Mouse (Mus musculus) E14TG2a.4 (cell line): ENCODE results near the gene Sbf2.
A peak's percentile ranks its signal among the peaks of the same experiment; 100 is the strongest.

Experiments
- H3K27me3 ChIP-seq: 2 replicates; pipeline ENCODE4 v1.6.1; 2014; ENCODE audit warnings: low read length, control low read depth; ENCODE audit not compliant: insufficient read depth
- H3K36me3 ChIP-seq: 2 replicates; pipeline ENCODE4 v1.6.1; 2014; ENCODE audit warnings: low read length, control low read depth; ENCODE audit not compliant: insufficient read depth
- H3K4me1 ChIP-seq: replicated peaks from 2 replicates; pipeline ENCODE4 v1.6.1; 2014; ENCODE audit warnings: low read depth, low read length, control low read depth
- H3K4me3 ChIP-seq: replicated peaks from 2 replicates; pipeline ENCODE4 v1.5.1; 2014; ENCODE audit warnings: mild to moderate bottlenecking, low read length
- H3K9me3 ChIP-seq: 2 replicates; pipeline ENCODE4 v1.6.1; 2014; ENCODE audit warnings: low read length, control low read depth
- CTCF ChIP-seq: conservative IDR thresholded peaks from 2 replicates; pipeline ENCODE4 v1.5.1; 2014; ENCODE audit warnings: low read length
- NANOG ChIP-seq: IDR thresholded peaks from 2 replicates; pipeline ENCODE4 v1.6.1; 2014; ENCODE audit warnings: borderline replicate concordance, low read length, mixed read lengths
- POU5F1 ChIP-seq: IDR thresholded peaks from 2 replicates; pipeline ENCODE4 v1.6.1; 2014; ENCODE audit warnings: low read length, borderline replicate concordance

Gene Sbf2

DNA sequence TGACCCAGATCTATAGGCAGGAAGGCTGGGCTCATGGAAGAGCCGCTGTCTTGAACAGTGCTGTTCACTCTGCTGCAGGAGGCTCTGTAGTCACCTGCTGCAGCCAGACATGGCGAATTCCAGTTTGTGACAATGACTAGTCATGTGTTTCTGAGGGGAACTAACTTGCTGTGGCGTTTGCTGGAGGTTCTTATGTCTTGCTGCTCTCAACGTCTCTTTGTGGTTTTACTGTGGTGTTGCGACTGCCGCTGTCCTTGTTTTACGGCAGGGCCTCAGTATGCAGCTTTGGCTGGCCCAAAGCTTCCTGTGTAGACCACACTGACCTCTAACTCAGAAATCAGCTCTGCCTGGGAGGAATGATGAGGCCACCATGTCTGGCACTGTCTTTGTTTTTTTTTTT, 344.3 kb downstream of the Sbf2 start:
- H3K4me1 ChIP-seq, result peaks cover 68% of the 10 kb centered on the region
- no peak overlapping the region for H3K4me3 ChIP-seq
- TF ChIP-seq POU5F1 (no peak), CTCF (no peak), NANOG (no peak)
- peaks cover 57% of the 10 kb centered on the region for H3K36me3 ChIP-seq
- no peaks in the 10 kb centered on the region for H3K27me3 ChIP-seq
- no peaks in the 10 kb centered on the region for H3K9me3 ChIP-seq

DNA sequence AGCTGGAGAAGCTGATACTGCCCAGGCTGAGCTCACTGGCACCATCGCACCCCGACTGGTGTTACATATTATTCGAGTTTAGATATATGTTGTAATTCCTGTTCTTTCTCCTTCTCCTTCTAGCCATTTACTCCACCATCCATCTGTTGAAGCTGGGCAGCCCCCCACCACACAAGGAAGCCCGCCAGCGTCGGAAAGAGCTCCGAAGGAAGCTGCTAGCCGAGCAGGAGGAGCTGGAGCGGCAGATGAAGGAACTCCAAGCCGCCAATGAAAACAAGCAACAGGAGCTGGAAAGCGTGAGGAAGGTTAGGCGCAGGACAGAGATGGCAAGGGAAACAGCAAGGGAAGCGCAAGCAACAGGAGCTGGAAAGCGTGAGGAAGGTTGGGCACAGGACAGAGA, 344.9 kb downstream of the Sbf2 start:
- Histone ChIP-seq H3K27me3 (no peaks in the 10 kb centered on the region), H3K4me1 (peaks cover 70% of the 10 kb centered on the region), H3K4me3 (no peak overlapping the region), H3K9me3 (no peaks in the 10 kb centered on the region), H3K36me3 (peaks cover 52% of the 10 kb centered on the region)
- TF ChIP-seq POU5F1 (no peak), CTCF (no peak), NANOG (no peak)

GRCm38 (mm10) chr7:110268511-110268910, 346.2 kb downstream of the Sbf2 start:
- H3K27me3 ChIP-seq, result no peaks in the 10 kb centered on the region
- peaks cover 70% of the 10 kb centered on the region for H3K4me1 ChIP-seq
- peaks cover 39% of the 10 kb centered on the region for H3K36me3 ChIP-seq
- no peak for TF ChIP-seq NANOG
- TF ChIP-seq CTCF, result no peak
- TF ChIP-seq POU5F1, result no peak
- no peak overlapping the region for H3K4me3 ChIP-seq
- H3K9me3 ChIP-seq, result no peaks in the 10 kb centered on the region

DNA sequence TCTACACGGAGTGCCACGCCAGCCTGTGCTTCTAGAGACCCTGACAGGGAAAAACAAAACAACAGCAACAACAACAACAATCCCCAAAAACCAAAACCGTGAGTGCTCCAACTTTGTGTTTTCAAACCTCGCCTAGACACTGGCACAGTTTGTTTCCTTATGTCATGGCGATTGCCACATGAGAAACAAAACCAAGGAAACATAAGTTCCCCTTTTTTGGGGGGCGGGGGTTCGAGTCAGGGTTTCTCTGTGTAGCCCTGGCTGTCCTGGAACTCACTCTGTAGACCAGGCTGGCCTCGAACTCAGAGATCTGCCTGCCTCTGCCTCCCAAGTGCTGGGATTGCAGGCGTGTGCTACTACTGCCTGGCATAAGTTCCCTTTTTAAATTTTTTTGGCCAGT, 346.7 kb downstream of the Sbf2 start:
- H3K27me3 ChIP-seq, result no peaks in the 10 kb centered on the region
- TF ChIP-seq POU5F1 (no peak), NANOG (no peak), CTCF (no peak)
- no peak overlapping the region for H3K4me3 ChIP-seq
- peaks cover 66% of the 10 kb centered on the region for H3K4me1 ChIP-seq
- H3K36me3 ChIP-seq, result peaks cover 34% of the 10 kb centered on the region
- H3K9me3 ChIP-seq, result no peaks in the 10 kb centered on the region

GRCm38 (mm10) chr7:110267014-110267413, 347.7 kb downstream of the Sbf2 start:
- Histone ChIP-seq H3K4me1 (peaks cover 57% of the 10 kb centered on the region), H3K4me3 (no peak overlapping the region), H3K36me3 (peaks cover 29% of the 10 kb centered on the region), H3K9me3 (no peaks in the 10 kb centered on the region), H3K27me3 (no peaks in the 10 kb centered on the region)
- TF ChIP-seq POU5F1 (no peak), NANOG (no peak), CTCF (no peak)

- no peaks in the 10 kb centered on the region for H3K9me3 ChIP-seq
- H3K27me3 ChIP-seq, result no peaks in the 10 kb centered on the region
- peaks cover 27% of the 10 kb centered on the region for H3K36me3 ChIP-seq
- peak; percentile 97 for TF ChIP-seq CTCF
- no peak for TF ChIP-seq NANOG
- no peak overlapping the region for H3K4me3 ChIP-seq
- H3K4me1 ChIP-seq, result peaks cover 46% of the 10 kb centered on the region
Measured at GRCm38 (mm10) chr7:110265796-110266195, 348.9 kb downstream of the Sbf2 start.

DNA sequence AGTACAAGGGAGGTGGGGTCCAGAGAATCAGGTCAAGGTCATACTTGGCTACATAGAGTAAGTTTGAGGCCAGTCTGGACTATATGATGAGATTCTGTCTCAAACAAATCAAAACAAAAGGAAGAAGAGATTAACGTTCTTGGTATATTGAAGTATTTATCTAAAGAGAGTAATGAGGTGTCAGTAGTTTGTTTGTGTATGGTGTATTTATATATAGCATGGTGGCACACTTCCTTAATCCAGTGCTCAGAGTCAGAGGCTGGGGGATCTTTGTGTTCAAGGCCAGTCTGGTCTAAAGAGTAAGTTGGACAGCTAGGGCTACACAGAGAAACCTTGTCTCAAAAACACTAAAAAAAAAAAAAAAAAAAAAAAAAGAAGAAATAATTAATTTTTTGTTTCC, 351.2 kb downstream of the Sbf2 start:
- TF ChIP-seq CTCF (no peak), POU5F1 (no peak), NANOG (no peak)
- Histone ChIP-seq H3K9me3 (no peaks in the 10 kb centered on the region), H3K36me3 (peaks cover 10% of the 10 kb centered on the region; the same call in 1 of the 2 replicates), H3K4me1 (peaks cover 25% of the 10 kb centered on the region), H3K27me3 (no peaks in the 10 kb centered on the region), H3K4me3 (no peak overlapping the region)

- Histone ChIP-seq H3K27me3 (no peaks in the 10 kb centered on the region), H3K36me3 (peaks cover 14% of the 10 kb centered on the region; the same call in 1 of the 2 replicates), H3K9me3 (no peaks in the 10 kb centered on the region), H3K4me1 (peaks cover 22% of the 10 kb centered on the region), H3K4me3 (no peak overlapping the region)
- TF ChIP-seq CTCF (no peak), NANOG (no peak), POU5F1 (no peak)
Measured at GRCm38 (mm10) chr7:110262661-110263060, 352.1 kb downstream of the Sbf2 start.

DNA sequence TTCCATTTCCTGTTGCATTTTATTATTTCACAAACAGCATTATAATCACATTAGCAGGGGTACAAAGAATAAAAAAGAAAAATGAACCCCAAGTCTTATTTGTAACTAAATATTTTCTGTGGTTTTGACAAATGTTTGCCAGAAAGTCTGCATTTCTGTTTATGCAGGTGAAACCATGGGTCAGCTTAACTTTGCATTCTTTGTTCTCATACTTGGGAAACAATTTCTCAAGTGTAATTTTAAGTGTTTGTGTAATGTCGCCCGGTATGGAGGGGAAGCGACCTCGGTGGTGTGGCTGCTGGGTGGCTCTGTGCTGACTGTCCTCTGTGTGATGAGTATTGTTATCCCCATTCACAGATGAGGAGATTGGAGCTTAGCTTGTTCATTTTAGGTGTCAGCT, 352.9 kb downstream of the Sbf2 start:
- TF ChIP-seq CTCF (no peak), NANOG (no peak), POU5F1 (no peak)
- H3K9me3 ChIP-seq, result no peaks in the 10 kb centered on the region
- no peak overlapping the region for H3K4me3 ChIP-seq
- H3K36me3 ChIP-seq, result peaks cover 15% of the 10 kb centered on the region
- H3K4me1 ChIP-seq, result peaks cover 14% of the 10 kb centered on the region
- no peaks in the 10 kb centered on the region for H3K27me3 ChIP-seq
